Mouse (Mus musculus) stomach, embryonic 15.5 days (tissue): ENCODE results near the gene Exoc6b. TPM values are rescaled to one million over a fixed set of nuclear protein-coding genes. Genes with fewer than 3 reads are reported as not detected.
A peak's percentile ranks its signal among the peaks of the same experiment; 100 is the strongest.
"Not testable (repeated sequence)": the region's sequence is repeated elsewhere in the genome, so short reads cannot be mapped to it uniquely, and the experiment has no call there.

Experiments
- ATAC-seq: fragments of 200-750 bp; cut with Nextera tagmentation; 2 replicates; pipeline ENCODE4 v1.8.0; 2017; ENCODE audit warnings: low read depth, moderate number of reproducible peaks, moderate TSS enrichment; ENCODE audit not compliant: insufficient read depth, low FRiP score
- H3K27ac ChIP-seq: fragments of 300-500 bp; sonication (generic); 2 replicates; pipeline ENCODE4 v1.5.1; 2015; ENCODE audit warnings: mild to moderate bottlenecking, inconsistent platforms
- H3K27me3 ChIP-seq: fragments of 300-500 bp; sonication (generic); replicated peaks from 2 replicates; pipeline ENCODE4 v1.6.1; 2015; ENCODE audit warnings: inconsistent platforms
- H3K36me3 ChIP-seq: fragments of 300-500 bp; sonication (generic); 2 replicates; pipeline ENCODE4 v1.6.1; 2015; ENCODE audit warnings: inconsistent platforms
- H3K4me1 ChIP-seq: fragments of 300-500 bp; sonication (generic); 2 replicates; pipeline ENCODE4 v1.6.1; 2015; ENCODE audit warnings: inconsistent platforms
- H3K4me2 ChIP-seq: fragments of 300-500 bp; sonication (generic); 2 replicates; pipeline ENCODE4 v1.6.1; 2015; ENCODE audit warnings: mild to moderate bottlenecking, inconsistent platforms
- H3K4me3 ChIP-seq: fragments of 300-500 bp; sonication (generic); replicated peaks from 2 replicates; pipeline ENCODE4 v1.5.1; 2015; ENCODE audit warnings: inconsistent platforms
- H3K9ac ChIP-seq: fragments of 300-500 bp; sonication (generic); 2 replicates; pipeline ENCODE4 v1.6.1; 2015; ENCODE audit warnings: inconsistent platforms
- H3K9me3 ChIP-seq: fragments of 300-500 bp; sonication (generic); 2 replicates; pipeline ENCODE4 v1.6.1; 2016; ENCODE audit warnings: inconsistent platforms
- WGBS: fragments of 180-500 bp; shearing (Covaris S2); methylation state at CpG from one replicate; pipeline ENCODE4 v1.1.7; 2015; 5-methylcytosine and 5-hydroxymethylcytosine counted together
- polyA plus RNA-seq: library from polyadenylated mRNA; unstranded; fragments of >200 nt; fragmentation: Nextera tagmentation; extraction: Ambion mirVana; gene quantifications from 2 replicates; pipeline ENCODE4 v1.2.1, GENCODE M21; 2015

Exoc6b gene
- 27.5 and 27.8 TPM in 2 replicates for polyA plus RNA-seq

DNA sequence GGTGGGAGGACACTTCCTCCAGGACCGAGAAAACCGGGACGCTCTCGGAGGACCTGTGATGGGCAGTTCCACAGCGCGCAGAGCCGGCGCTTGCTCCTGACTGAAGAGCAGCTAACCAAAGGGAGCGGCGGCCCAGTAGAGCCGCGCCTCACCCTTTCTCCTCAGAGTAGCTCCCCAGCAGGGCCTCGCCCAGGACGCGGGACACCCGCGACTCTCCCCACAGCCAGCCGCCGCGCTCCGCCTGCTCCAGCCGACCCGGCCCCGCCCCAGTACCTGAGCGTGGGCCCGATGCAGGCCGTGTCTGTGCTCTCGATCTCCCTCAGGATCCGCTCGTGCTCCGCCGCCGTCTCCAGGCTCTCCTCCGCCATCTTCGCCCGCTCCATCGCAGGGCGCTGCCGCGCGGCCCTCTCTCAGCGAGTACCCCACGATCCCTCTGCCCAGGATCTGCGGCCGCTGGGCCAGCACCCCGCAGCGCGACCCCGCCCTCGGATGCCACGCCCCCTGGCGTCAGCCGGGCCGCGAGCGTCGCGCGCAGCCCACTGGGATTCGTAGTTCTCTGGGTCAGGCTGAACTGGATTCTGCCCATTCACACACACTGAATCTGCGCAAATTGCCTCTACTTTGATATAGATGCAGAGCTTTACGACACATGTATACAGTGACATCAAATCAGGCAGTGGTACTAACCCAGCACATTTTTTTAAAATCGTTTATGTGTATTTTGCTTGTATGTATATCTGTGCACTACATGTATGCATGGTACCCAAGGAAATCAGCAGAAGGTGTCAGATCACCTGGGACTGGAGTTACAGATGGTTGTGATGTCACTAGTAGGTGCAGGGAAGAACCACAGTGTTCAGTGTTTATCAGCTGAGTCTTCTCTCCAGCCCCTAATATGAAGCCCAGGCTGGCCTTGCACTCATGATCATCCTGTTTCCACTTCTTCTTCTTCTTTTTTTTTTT, at the start of gene Exoc6b:
Gene Exoc6b, minus strand, starts transcription at position 491 of the 963 bp plus-strand sequence.
- H3K9ac ChIP-seq = peak within 1 kb of the TSS; percentile 69
- peak within 1 kb of the TSS; percentile 56 for H3K4me2 ChIP-seq
- H3K4me1 ChIP-seq = peaks cover 2% of the 10 kb centered on the region
- peak; percentile 92 for ATAC-seq
- H3K27ac ChIP-seq = peak within 1 kb of the TSS; percentile 86
- H3K27me3 ChIP-seq = no peaks in the 10 kb centered on the region
- H3K9me3 ChIP-seq = no peaks in the 10 kb centered on the region
- H3K4me3 ChIP-seq = peak within 1 kb of the TSS; percentile 80
- no peaks in the 10 kb centered on the region for H3K36me3 ChIP-seq
- under 1% methylated on average over 62 of the region's 63 CpGs for WGBS

DNA sequence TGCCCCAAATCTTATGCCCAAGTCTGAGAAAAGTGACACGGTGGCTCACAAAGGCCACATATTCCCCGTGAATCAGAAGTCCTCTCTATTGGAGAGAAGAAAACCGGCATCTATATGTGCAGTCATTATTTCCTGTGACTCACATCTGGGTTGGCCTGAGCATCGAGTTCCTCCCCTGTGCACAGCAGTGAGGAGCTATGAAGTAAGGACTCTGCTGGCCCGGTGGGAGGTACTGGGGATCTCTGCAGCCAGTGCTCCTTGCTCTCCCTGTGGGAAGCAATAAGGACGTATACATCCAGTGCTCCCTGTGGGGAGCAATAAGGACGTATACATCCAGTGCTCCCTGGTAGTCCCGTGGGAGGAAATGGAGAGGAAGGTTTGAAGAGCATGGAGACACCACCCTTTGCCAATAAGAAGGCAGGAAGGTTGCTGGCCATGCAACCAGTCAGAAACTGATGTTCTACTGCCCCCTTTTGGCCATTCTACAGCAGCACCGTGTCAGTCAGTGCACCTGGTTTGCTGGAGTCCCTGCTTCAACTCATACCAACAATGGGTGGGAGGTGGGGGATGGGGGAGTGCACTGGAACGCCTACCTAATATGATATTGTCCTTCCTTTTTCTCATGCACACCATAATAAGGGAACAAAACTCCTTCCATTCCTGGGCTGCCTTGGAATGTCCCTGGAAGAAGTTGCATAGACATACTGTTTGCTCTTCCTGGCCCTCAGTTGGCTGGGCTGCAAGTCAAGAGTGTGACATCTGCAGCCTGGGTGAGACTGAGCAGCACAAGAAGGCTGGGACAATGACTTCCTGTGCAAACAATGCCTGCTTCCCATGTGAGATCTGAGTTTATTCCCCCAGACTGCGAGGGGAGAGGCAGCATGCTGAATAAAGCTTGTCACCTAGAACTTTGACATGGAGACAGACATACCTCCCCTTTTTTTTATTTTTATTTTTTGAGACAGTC, 48.5 kb upstream of the Exoc6b start:
- H3K4me3 ChIP-seq, H3K36me3 ChIP-seq, H3K9ac ChIP-seq, H3K27ac ChIP-seq, ATAC-seq, H3K27me3 ChIP-seq, H3K4me2 ChIP-seq, H3K4me1 ChIP-seq, H3K9me3 ChIP-seq: not testable (repeated sequence)
- 37% methylated on average over 11 of the region's 11 CpGs for WGBS

DNA sequence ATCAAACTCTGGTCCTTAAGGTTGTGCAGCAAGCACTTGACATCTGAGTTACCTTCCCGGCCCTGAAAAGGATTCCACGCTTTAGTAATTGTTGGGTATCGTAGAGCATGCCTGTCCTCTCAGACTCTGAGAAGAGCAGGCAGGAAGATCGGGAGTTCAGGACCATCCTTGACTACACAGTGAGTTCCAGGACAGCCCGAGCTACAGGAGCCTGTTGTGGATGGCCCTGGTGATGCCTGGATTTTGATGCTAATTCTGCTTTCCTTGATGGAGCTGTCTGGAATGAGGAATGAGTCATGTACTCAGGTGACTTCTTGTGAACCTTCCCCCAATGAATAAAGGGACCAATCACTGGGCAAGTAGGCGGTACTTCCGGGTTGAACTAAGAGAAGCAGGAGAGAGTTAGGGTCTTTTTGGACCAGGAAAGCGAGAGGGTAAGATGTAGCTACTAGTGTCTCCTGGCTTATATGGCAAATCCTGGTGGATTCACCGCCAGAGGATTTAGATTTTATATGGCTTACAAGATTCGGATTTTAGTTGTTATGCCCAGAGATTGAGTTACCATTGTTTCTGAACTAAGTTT, 35.8 kb upstream of the Exoc6b start:
- H3K9me3 ChIP-seq = no peaks in the 10 kb centered on the region
- H3K27ac ChIP-seq = no peak overlapping the region
- no peak overlapping the region for H3K9ac ChIP-seq
- no peak overlapping the region for H3K4me2 ChIP-seq
- H3K4me3 ChIP-seq = no peak overlapping the region
- WGBS = 86% methylated on average over 10 of the region's 10 CpGs
- no peaks in the 10 kb centered on the region for H3K36me3 ChIP-seq
- H3K4me1 ChIP-seq = no peaks in the 10 kb centered on the region
- no peak for ATAC-seq
- H3K27me3 ChIP-seq = no peaks in the 10 kb centered on the region

DNA sequence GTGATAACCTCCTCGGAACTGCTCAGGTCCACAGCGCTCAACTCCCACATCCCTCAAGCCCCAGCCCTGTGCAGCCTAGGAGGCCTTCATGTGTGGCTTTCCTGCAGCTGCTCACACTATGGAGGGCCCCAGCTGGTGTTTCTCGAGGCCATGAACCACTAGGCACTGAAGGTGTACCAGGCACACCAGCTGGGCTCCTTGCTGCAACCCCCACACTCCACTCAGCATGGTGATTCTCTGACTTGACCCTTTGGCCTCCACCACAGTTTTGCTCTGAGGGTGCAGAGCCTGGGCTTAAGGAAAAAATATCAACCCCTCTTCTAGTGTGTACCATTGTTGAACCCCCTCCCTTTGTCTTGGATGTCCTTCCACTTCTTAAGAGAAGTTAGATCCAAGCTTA, 34.0 kb upstream of the Exoc6b start:
- no peaks in the 10 kb centered on the region for H3K9me3 ChIP-seq

DNA sequence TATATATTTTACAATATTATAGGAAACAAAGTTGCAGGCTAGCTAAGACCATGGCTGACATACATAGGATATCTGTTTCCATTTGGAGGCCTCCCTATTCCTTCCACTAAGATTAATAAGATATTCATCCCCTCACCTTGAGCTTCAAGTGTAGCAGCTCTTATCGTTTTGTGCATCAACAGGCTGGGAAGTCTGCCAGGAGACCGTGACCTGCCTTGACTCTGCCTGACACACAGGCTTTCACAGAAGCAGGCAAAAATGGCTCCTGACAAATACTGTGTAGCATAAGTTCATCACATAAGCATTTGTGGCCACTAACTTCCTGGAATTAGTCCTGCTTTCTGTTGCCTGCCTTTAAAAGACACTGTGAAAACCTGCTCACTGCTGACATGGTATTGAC, 27.1 kb upstream of the Exoc6b start:
- no peaks in the 10 kb centered on the region for H3K36me3 ChIP-seq
- H3K4me2 ChIP-seq = no peak overlapping the region
- no peak for ATAC-seq
- no peaks in the 10 kb centered on the region for H3K4me1 ChIP-seq
- WGBS = 54% methylated on average over 2 of the region's 2 CpGs
- no peak overlapping the region for H3K27ac ChIP-seq
- H3K27me3 ChIP-seq = no peaks in the 10 kb centered on the region
- no peaks in the 10 kb centered on the region for H3K9me3 ChIP-seq
- H3K4me3 ChIP-seq = no peak overlapping the region
- H3K9ac ChIP-seq = no peak overlapping the region

More for the DNA sequence above, 34.0 kb upstream of the Exoc6b start:
- 88% methylated on average over 3 of the region's 3 CpGs for WGBS
- H3K36me3 ChIP-seq = no peaks in the 10 kb centered on the region
- H3K4me3 ChIP-seq = no peak overlapping the region
- no peak for ATAC-seq
- H3K4me2 ChIP-seq = no peak overlapping the region
- no peak overlapping the region for H3K9ac ChIP-seq
- H3K27ac ChIP-seq = no peak overlapping the region
- no peaks in the 10 kb centered on the region for H3K4me1 ChIP-seq
- no peaks in the 10 kb centered on the region for H3K27me3 ChIP-seq

DNA sequence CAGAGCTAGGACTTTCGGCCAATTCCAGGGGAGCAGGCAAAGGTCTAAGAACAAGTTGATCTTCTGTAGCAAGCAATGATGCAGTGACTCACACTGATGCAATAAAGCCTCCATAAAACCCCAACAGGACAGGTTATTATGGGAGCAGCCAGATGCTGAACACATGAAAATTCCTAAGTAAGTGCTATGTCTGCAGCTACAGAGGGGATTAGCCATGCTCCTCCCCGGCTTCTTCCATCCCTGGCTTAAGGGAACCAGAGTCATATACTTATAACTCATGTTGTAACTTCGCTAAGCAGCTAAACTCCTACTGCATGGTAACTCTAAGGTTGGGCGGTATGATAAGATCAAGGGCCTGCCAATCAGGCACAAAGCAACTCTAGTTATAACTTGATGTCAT, 18.1 kb upstream of the Exoc6b start:
- H3K36me3 ChIP-seq = no peaks in the 10 kb centered on the region
- no peak overlapping the region for H3K4me3 ChIP-seq
- H3K9ac ChIP-seq = no peak overlapping the region
- no peaks in the 10 kb centered on the region for H3K27me3 ChIP-seq
- H3K27ac ChIP-seq = no peak overlapping the region
- no peaks in the 10 kb centered on the region for H3K9me3 ChIP-seq
- H3K4me2 ChIP-seq = no peak overlapping the region
- H3K4me1 ChIP-seq = no peaks in the 10 kb centered on the region
- no peak for ATAC-seq
- WGBS = 71% methylated on average over 4 of the region's 4 CpGs

DNA sequence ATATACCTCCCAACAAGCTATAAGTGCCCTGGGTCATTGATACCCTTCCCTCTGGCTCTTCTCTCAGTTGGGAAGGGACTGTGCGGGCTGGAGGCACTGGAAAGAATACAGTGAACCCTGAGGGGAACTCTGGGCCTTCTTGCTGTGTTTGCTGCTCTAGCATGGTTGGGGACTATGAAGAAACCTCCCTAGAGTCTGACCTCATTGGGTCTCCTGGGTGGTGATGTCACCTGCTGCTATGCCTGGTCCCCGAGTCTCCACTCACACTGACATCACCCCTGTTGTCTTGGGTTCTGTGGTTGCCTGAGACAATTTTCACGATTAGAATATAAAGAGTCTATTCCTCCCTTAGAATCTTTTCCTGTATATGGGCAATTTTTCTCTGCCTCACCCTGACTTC, 17.3 kb upstream of the Exoc6b start:
- ATAC-seq = no peak
- Histone ChIP-seq H3K4me2 (no peak overlapping the region), H3K27ac (no peak overlapping the region), H3K27me3 (no peaks in the 10 kb centered on the region), H3K36me3 (no peaks in the 10 kb centered on the region), H3K9ac (no peak overlapping the region), H3K9me3 (no peaks in the 10 kb centered on the region), H3K4me3 (no peak overlapping the region), H3K4me1 (no peaks in the 10 kb centered on the region)
- 73% methylated on average over 3 of the region's 3 CpGs for WGBS

DNA sequence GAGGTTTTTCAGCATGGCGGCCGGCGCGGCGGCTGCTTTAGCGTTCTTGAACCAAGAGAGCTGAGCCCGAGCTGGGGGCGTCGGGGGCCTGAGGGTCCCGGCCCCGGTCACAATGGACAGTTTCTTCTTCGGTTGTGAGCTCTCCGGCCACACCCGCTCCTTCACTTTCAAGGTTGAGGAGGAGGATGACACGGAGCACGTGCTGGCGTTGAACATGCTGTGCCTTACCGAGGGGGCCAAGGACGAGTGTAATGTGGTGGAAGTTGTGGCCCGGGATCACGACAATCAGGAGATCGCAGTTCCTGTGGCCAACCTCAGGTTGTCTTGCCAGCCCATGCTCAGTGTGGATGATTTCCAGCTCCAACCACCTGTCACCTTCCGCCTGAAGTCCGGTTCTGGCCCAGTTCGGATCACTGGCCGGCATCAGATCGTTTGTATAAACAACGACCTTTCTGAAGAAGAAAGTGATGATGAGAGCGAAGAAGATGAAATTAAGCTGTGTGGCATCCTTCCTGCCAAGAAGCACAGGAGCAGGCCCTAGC, 6.9 kb upstream of the Exoc6b start:
- 80% methylated on average over 29 of the region's 29 CpGs for WGBS
- H3K27me3 ChIP-seq, H3K4me2 ChIP-seq, H3K36me3 ChIP-seq, H3K9ac ChIP-seq, ATAC-seq, H3K9me3 ChIP-seq, H3K4me1 ChIP-seq, H3K27ac ChIP-seq, H3K4me3 ChIP-seq: not testable (repeated sequence)

DNA sequence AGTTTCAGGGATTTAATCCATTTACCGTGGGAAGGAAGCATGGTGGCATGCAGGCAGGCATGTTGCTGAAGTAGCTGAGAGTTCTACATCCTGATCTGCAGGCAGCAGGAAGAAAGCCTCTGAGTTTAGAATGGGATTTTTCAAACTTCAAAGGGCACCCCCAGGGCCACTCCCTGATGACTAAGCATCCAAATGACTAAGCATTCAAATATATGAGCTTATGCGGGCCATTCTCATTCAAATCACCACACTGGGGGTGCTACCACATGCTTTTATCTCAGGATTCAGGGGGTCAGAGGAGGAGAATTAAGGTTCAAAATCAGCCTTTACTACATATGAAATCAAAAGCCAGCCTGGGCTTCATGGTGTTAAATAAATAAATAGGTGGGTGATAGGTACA, 5.7 kb upstream of the Exoc6b start:
- no peak overlapping the region for H3K4me3 ChIP-seq
- no peaks in the 10 kb centered on the region for H3K27me3 ChIP-seq
- no peak for ATAC-seq
- 14% methylated on average over 2 of the region's 2 CpGs for WGBS
- no peak overlapping the region for H3K4me2 ChIP-seq
- H3K4me1 ChIP-seq = no peaks in the 10 kb centered on the region
- no peaks in the 10 kb centered on the region for H3K9me3 ChIP-seq
- H3K9ac ChIP-seq = no peak overlapping the region
- no peaks in the 10 kb centered on the region for H3K36me3 ChIP-seq
- no peak overlapping the region for H3K27ac ChIP-seq

DNA sequence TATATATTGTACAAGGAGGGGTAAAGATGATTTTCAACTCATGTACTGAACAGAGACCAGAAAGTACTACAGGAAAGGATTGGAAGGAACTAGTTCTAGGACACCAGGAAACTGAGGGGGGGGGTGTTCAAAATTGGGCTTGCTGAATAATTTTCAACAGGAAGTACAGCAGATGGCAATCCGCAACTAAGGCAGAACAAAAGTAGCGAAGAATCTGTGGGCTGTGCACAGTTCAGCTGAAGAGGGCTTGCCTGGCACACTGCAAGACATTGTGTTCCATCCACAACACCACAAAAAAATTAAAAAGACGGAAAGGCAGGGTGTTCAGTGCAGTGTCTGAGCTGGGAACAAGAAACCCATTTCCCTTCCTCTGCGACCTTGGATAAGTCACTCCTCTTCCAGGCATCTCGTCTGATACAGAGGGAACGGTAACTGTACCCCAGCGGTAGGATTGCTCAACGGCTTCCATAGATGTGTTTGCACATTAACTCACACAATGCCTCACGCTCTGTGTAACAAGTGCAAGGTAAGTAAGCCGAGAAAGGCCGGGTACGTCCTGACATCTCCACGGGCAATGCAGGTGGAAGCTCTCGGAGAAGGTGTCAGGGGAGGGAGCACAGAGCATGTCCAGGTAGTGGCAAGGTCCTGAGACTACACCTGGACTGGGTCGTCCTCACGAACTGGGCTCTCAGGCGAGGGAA, 841 bp downstream of the Exoc6b start:
- WGBS = 2% methylated on average over 17 of the region's 17 CpGs
- Histone ChIP-seq H3K4me2 (peak overlapping the region; percentile 56), H3K4me3 (peak overlapping the region; percentile 80), H3K4me1 (peaks cover 2% of the 10 kb centered on the region), H3K27ac (peak overlapping the region; percentile 86), H3K27me3 (no peaks in the 10 kb centered on the region), H3K9me3 (no peaks in the 10 kb centered on the region), H3K36me3 (no peaks in the 10 kb centered on the region), H3K9ac (peak overlapping the region; percentile 69)
- peak; percentile 19; the same call in 1 of the 2 replicates for ATAC-seq

DNA sequence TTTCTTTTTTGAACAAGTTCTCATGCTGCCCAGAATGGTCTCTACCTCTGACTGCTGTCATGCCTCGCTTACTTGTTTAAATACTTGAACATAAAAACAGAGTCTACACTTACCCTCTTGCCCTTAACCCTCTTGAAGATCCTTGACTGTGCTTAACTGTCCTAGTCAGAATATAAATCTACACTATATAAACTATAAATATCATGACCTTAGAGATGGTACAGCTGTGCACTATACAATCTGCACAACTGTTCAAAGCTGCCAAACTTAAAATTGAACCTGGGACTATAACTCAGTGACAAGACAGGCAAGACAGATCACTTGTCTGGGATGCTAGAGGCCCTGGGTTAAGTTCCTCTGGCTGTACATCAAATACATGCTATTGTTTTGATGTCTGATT, 11.7 kb downstream of the Exoc6b start:
- no peaks in the 10 kb centered on the region for H3K27me3 ChIP-seq
- H3K36me3 ChIP-seq = no peaks in the 10 kb centered on the region
- no peaks in the 10 kb centered on the region for H3K4me1 ChIP-seq
- no peak overlapping the region for H3K4me2 ChIP-seq
- H3K27ac ChIP-seq = no peak overlapping the region
- H3K4me3 ChIP-seq = no peak overlapping the region
- ATAC-seq = no peak
- WGBS = 38% methylated on average over 1 of the region's 1 CpGs
- H3K9me3 ChIP-seq = no peaks in the 10 kb centered on the region
- no peak overlapping the region for H3K9ac ChIP-seq
